Mouse (Mus musculus): Measurements from ENCODE around the gene Sik2. TPM values are rescaled to one million over a fixed set of nuclear protein-coding genes. Genes with fewer than 3 reads are reported as not detected.
A peak's percentile ranks its signal among the peaks of the same experiment; 100 is the strongest.

Sik2 gene
- total and polyA plus RNA-seq, 3 experiments, result 18.7 to 72.8 (median 22.4) TPM

- TF ChIP-seq CTCF (IDR thresholded peaks at IDR 0.05; ENCODE audit: low read depth, low read length) (no peak), TAL1 (conservative IDR thresholded peaks at IDR 0.05; ENCODE audit: low read depth, low read length) (no peak), GATA1 (IDR thresholded peaks at IDR 0.05; ENCODE audit: borderline replicate concordance, low read length) (no peak), GATA2 (IDR thresholded peaks at IDR 0.05; ENCODE audit: borderline replicate concordance, low read depth, low read length) (no peak), POLR2AphosphoS5 (IDR thresholded peaks at IDR 0.05; ENCODE audit: insufficient replicate concordance, low read depth, low read length) (no peak)
- H3K4me1 ChIP-seq (ENCODE audit: insufficient read depth, low read depth, low read length), result peaks cover 78% of the 10 kb centered on the region
- no peak overlapping the region; the same call in 1 of the 2 replicates for H3K4me3 ChIP-seq (ENCODE audit: low read depth, low read length)
Measured at GRCm38 (mm10) chr9:50855780-50856179, 153.1 kb downstream of the Sik2 start.

GRCm38 (mm10) chr9:50855133-50855766 is 153.6 kb downstream of the Sik2 start:
- TF ChIP-seq POLR2AphosphoS5 (IDR thresholded peaks at IDR 0.05; ENCODE audit: insufficient replicate concordance, low read depth, low read length), result no peak
- TF ChIP-seq GATA1 (IDR thresholded peaks at IDR 0.05; ENCODE audit: borderline replicate concordance, low read length), result no peak
- peak; percentile 59 for TF ChIP-seq TAL1 (conservative IDR thresholded peaks at IDR 0.05; ENCODE audit: low read depth, low read length)
- TF ChIP-seq GATA2 (IDR thresholded peaks at IDR 0.05; ENCODE audit: borderline replicate concordance, low read depth, low read length), result peak; percentile 48; the same call in 1 of the 2 replicates
- Histone ChIP-seq H3K27me3 (ENCODE audit: insufficient read depth, low read length) (no peaks in the 10 kb centered on the region), H3K4me1 (ENCODE audit: insufficient read depth, low read depth, low read length) (peaks cover 78% of the 10 kb centered on the region), H3K4me3 (ENCODE audit: low read depth, low read length) (no peak overlapping the region; the same call in 1 of the 2 replicates), H3K9me3 (replicated peaks) (no peaks in the 10 kb centered on the region), H3K36me3 (replicated peaks) (peaks cover 19% of the 10 kb centered on the region)
- DNase-seq (ENCODE audit: low spot score) (no peak), ATAC-seq (ENCODE audit: extremely low read depth, insufficient number of reproducible peaks, low FRiP score, poor library complexity, severe bottlenecking) (peak; percentile 62)

More at GRCm38 (mm10) chr9:50855780-50856179, 153.1 kb downstream of the Sik2 start:
- DNase-seq (ENCODE audit: low spot score) (no peak), ATAC-seq (ENCODE audit: extremely low read depth, insufficient number of reproducible peaks, low FRiP score, poor library complexity, severe bottlenecking) (no peak)
- H3K9me3 ChIP-seq (replicated peaks), result no peaks in the 10 kb centered on the region
- peaks cover 24% of the 10 kb centered on the region for H3K36me3 ChIP-seq (replicated peaks)
- H3K27me3 ChIP-seq (ENCODE audit: insufficient read depth, low read length), result no peaks in the 10 kb centered on the region

GRCm38 (mm10) chr9:50854376-50854775 is 154.5 kb downstream of the Sik2 start:
- H3K27me3 ChIP-seq (ENCODE audit: insufficient read depth, low read length), result no peaks in the 10 kb centered on the region
- H3K36me3 ChIP-seq (replicated peaks), result peaks cover 10% of the 10 kb centered on the region
- H3K9me3 ChIP-seq (replicated peaks), result no peaks in the 10 kb centered on the region
- H3K4me1 ChIP-seq (ENCODE audit: insufficient read depth, low read depth, low read length), result peaks cover 76% of the 10 kb centered on the region
- ATAC-seq (ENCODE audit: extremely low read depth, insufficient number of reproducible peaks, low FRiP score, poor library complexity, severe bottlenecking), result no peak
- DNase-seq (ENCODE audit: low spot score), result no peak
- peak overlapping the region; percentile 54; the same call in 1 of the 2 replicates for H3K4me3 ChIP-seq (ENCODE audit: low read depth, low read length)
- no peak for TF ChIP-seq CTCF (IDR thresholded peaks at IDR 0.05; ENCODE audit: low read depth, low read length)
- no peak for TF ChIP-seq GATA2 (IDR thresholded peaks at IDR 0.05; ENCODE audit: borderline replicate concordance, low read depth, low read length)
- TF ChIP-seq POLR2AphosphoS5 (IDR thresholded peaks at IDR 0.05; ENCODE audit: insufficient replicate concordance, low read depth, low read length), result no peak
- no peak for TF ChIP-seq TAL1 (conservative IDR thresholded peaks at IDR 0.05; ENCODE audit: low read depth, low read length)
- no peak for TF ChIP-seq GATA1 (IDR thresholded peaks at IDR 0.05; ENCODE audit: borderline replicate concordance, low read length)

- H3K4me3 ChIP-seq (ENCODE audit: low read depth, low read length), result peak overlapping the region; percentile 11; the same call in 1 of the 2 replicates
- no peaks in the 10 kb centered on the region for H3K9me3 ChIP-seq (replicated peaks)
- H3K4me1 ChIP-seq (ENCODE audit: insufficient read depth, low read depth, low read length), result peaks cover 73% of the 10 kb centered on the region
- ATAC-seq (ENCODE audit: extremely low read depth, insufficient number of reproducible peaks, low FRiP score, poor library complexity, severe bottlenecking), result no peak
- TF ChIP-seq GATA2 (IDR thresholded peaks at IDR 0.05; ENCODE audit: borderline replicate concordance, low read depth, low read length) (no peak), CTCF (IDR thresholded peaks at IDR 0.05; ENCODE audit: low read depth, low read length) (no peak), POLR2AphosphoS5 (IDR thresholded peaks at IDR 0.05; ENCODE audit: insufficient replicate concordance, low read depth, low read length) (no peak), GATA1 (IDR thresholded peaks at IDR 0.05; ENCODE audit: borderline replicate concordance, low read length) (no peak), TAL1 (conservative IDR thresholded peaks at IDR 0.05; ENCODE audit: low read depth, low read length) (no peak)
- DNase-seq (ENCODE audit: low spot score), result no peak
- H3K36me3 ChIP-seq (replicated peaks), result peaks cover 2% of the 10 kb centered on the region
- no peaks in the 10 kb centered on the region for H3K27me3 ChIP-seq (ENCODE audit: insufficient read depth, low read length)
Measured at GRCm38 (mm10) chr9:50852634-50853349, 156.1 kb downstream of the Sik2 start.

- H3K4me1 ChIP-seq (ENCODE audit: insufficient read depth, low read depth, low read length), result peaks cover 67% of the 10 kb centered on the region
- TF ChIP-seq TAL1 (conservative IDR thresholded peaks at IDR 0.05; ENCODE audit: low read depth, low read length), result no peak
- no peak for TF ChIP-seq CTCF (IDR thresholded peaks at IDR 0.05; ENCODE audit: low read depth, low read length)
- no peak for TF ChIP-seq POLR2AphosphoS5 (IDR thresholded peaks at IDR 0.05; ENCODE audit: insufficient replicate concordance, low read depth, low read length)
- no peak for TF ChIP-seq GATA2 (IDR thresholded peaks at IDR 0.05; ENCODE audit: borderline replicate concordance, low read depth, low read length)
- TF ChIP-seq GATA1 (IDR thresholded peaks at IDR 0.05; ENCODE audit: borderline replicate concordance, low read length), result no peak
Measured at GRCm38 (mm10) chr9:50850713-50851112, 158.2 kb downstream of the Sik2 start.

GRCm38 (mm10) chr9:50850271-50850670 is 158.6 kb downstream of the Sik2 start:
- ATAC-seq (ENCODE audit: extremely low read depth, insufficient number of reproducible peaks, low FRiP score, poor library complexity, severe bottlenecking) (no peak), DNase-seq (ENCODE audit: low spot score) (no peak)
- Histone ChIP-seq H3K4me1 (ENCODE audit: insufficient read depth, low read depth, low read length) (peaks cover 63% of the 10 kb centered on the region), H3K9me3 (replicated peaks) (no peaks in the 10 kb centered on the region), H3K4me3 (ENCODE audit: low read depth, low read length) (no peak overlapping the region), H3K36me3 (replicated peaks) (peaks cover 16% of the 10 kb centered on the region), H3K27me3 (ENCODE audit: insufficient read depth, low read length) (no peaks in the 10 kb centered on the region)
- TF ChIP-seq TAL1 (conservative IDR thresholded peaks at IDR 0.05; ENCODE audit: low read depth, low read length) (no peak), CTCF (IDR thresholded peaks at IDR 0.05; ENCODE audit: low read depth, low read length) (no peak), POLR2AphosphoS5 (IDR thresholded peaks at IDR 0.05; ENCODE audit: insufficient replicate concordance, low read depth, low read length) (no peak), GATA1 (IDR thresholded peaks at IDR 0.05; ENCODE audit: borderline replicate concordance, low read length) (no peak), GATA2 (IDR thresholded peaks at IDR 0.05; ENCODE audit: borderline replicate concordance, low read depth, low read length) (no peak)

More at GRCm38 (mm10) chr9:50850713-50851112, 158.2 kb downstream of the Sik2 start:
- no peak for DNase-seq (ENCODE audit: low spot score)
- Histone ChIP-seq H3K4me3 (ENCODE audit: low read depth, low read length) (no peak overlapping the region), H3K36me3 (replicated peaks) (peaks cover 12% of the 10 kb centered on the region), H3K9me3 (replicated peaks) (no peaks in the 10 kb centered on the region), H3K27me3 (ENCODE audit: insufficient read depth, low read length) (no peaks in the 10 kb centered on the region)
- ATAC-seq (ENCODE audit: extremely low read depth, insufficient number of reproducible peaks, low FRiP score, poor library complexity, severe bottlenecking), result no peak
